Mouse (Mus musculus): ENCODE results near the gene Slc12a8. TPM values are rescaled to one million over a fixed set of nuclear protein-coding genes. Genes with fewer than 3 reads are reported as not detected.
"Not testable (repeated sequence)": the region's sequence is repeated elsewhere in the genome, so short reads cannot be mapped to it uniquely, and the experiment has no call there.

Slc12a8 gene
- total RNA-seq, 1 experiment: 3.7 TPM

DNA sequence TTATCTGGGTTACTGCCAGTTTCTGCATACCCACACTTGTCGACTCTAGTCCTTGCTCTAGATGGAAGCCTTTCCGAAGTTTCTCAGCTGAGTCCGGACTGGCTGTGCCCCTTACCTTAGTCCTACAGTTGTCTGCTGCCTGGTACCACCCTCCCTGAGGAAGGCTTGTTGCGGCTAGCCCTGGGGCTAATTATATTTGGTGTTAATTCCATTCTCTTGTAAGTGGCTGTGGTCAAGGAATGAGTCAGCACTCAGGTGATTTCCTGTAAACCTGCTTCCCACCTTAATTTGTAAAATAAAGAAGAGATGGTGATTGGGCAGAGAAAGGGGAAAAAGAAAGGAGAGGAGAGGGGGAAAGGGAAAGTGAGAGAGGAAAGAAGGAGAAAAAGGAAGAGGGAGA, 9.0 kb upstream of the Slc12a8 start:
- DNase-seq (ENCODE audit: low read depth, low spot score): no peak
- H3K4me3 ChIP-seq (ENCODE audit: insufficient read depth in 1 of 2, low read depth in 1 of 2, low read length in 2 of 2, poor library complexity in 1 of 2, severe bottlenecking in 1 of 2): no peak overlapping the region
- in situ Hi-C loops (cut with MboI; ENCODE audit: low sequenced_read_pairs in 2 of 2, unreplicated experiment in 2 of 2): no loop called here
- peak overlapping the region; percentile 68 for H3K27ac ChIP-seq (ENCODE audit: insufficient read depth, low read depth, low read length, poor library complexity, severe bottlenecking)
- H3K9ac ChIP-seq (ENCODE audit: insufficient read depth, low read depth, low read length, poor library complexity, severe bottlenecking): no peak overlapping the region
- no peaks in the 10 kb centered on the region for H3K36me3 ChIP-seq (ENCODE audit: control insufficient read depth, insufficient read depth, low read length, poor library complexity, severe bottlenecking)
- peaks cover 5 to 9% of the 10 kb centered on the region in 2 experiments; a peak in 3 of 4 replicates for H3K4me1 ChIP-seq (ENCODE audit: control insufficient read depth in 2 of 2, insufficient read depth in 2 of 2, low read length in 2 of 2, poor library complexity in 1 of 2)
- no peaks in the 10 kb centered on the region; the same call in none of the 2 replicates for H3K9me3 ChIP-seq (ENCODE audit: control insufficient read depth, insufficient read depth, low read depth, low read length)
- TF ChIP-seq MAFK (IDR thresholded peaks at IDR 0.05; ENCODE audit: insufficient read depth, low read depth, low read length) (no peak), ZNF384 (IDR thresholded peaks at IDR 0.05; ENCODE audit: low read depth, low read length) (no peak), CHD2 (IDR thresholded peaks at IDR 0.05; ENCODE audit: low read depth, low read length) (no peak), ZC3H11A (IDR thresholded peaks at IDR 0.05; ENCODE audit: borderline replicate concordance, low read depth, low read length) (no peak), HCFC1 (IDR thresholded peaks at IDR 0.05; ENCODE audit: borderline replicate concordance, insufficient read depth, low read length) (no peak)

DNA sequence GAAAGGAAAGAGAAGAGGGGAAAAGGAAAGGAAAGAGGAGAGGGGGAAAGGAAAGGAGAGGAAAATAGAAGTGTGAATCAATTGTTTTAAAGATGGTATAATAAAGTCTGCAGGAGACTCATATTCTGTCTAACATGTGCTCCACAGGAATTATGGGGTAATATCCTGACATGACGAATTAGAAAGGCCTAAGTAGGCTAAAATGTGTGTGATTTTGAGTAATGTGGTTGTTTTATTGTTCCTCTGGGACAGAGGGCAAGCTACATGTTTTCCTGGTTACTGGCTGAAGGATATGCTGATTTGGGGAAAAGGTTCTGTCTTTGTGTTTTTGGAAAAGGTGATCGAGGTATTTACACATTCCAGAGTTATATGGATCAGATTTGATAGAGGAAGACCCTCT, 7.9 kb upstream of the Slc12a8 start:
- H3K4me1 ChIP-seq (ENCODE audit: control insufficient read depth in 2 of 2, insufficient read depth in 2 of 2, low read length in 2 of 2, poor library complexity in 1 of 2); H3K36me3 ChIP-seq (ENCODE audit: control insufficient read depth, insufficient read depth, low read length, poor library complexity, severe bottlenecking); DNase-seq (ENCODE audit: low read depth, low spot score); H3K27ac ChIP-seq (ENCODE audit: insufficient read depth, low read depth, low read length, poor library complexity, severe bottlenecking); H3K4me3 ChIP-seq (ENCODE audit: insufficient read depth in 1 of 2, low read depth in 1 of 2, low read length in 2 of 2, poor library complexity in 1 of 2, severe bottlenecking in 1 of 2); H3K9ac ChIP-seq (ENCODE audit: insufficient read depth, low read depth, low read length, poor library complexity, severe bottlenecking); H3K9me3 ChIP-seq (ENCODE audit: control insufficient read depth, insufficient read depth, low read depth, low read length); in situ Hi-C loops (cut with MboI; ENCODE audit: low sequenced_read_pairs in 2 of 2, unreplicated experiment in 2 of 2): not testable (repeated sequence)

DNA sequence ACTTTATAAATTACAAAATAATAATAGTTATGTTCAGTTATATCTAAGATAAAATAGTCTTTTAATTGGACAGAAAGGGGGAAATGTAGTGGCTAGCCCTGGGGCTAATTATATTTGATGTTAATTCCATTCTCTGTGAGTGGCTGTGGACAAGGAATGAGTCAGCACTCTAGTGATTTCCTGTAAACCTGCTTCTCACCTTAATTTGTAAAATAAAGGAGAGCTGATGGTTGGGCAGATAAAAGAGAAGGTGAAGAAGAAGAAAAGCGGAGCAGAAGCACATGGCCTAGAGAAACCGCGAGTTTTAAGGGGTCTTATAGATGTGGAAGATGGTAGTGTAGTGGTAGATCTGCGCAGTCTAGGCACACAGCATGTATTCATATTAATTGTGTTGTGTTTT, 6.3 kb upstream of the Slc12a8 start:
- TF ChIP-seq MAFK (IDR thresholded peaks at IDR 0.05; ENCODE audit: insufficient read depth, low read depth, low read length): peak; percentile 78
- H3K27ac ChIP-seq (ENCODE audit: insufficient read depth, low read depth, low read length, poor library complexity, severe bottlenecking); H3K36me3 ChIP-seq (ENCODE audit: control insufficient read depth, insufficient read depth, low read length, poor library complexity, severe bottlenecking); H3K9me3 ChIP-seq (ENCODE audit: control insufficient read depth, insufficient read depth, low read depth, low read length); H3K9ac ChIP-seq (ENCODE audit: insufficient read depth, low read depth, low read length, poor library complexity, severe bottlenecking); H3K4me3 ChIP-seq (ENCODE audit: insufficient read depth in 1 of 2, low read depth in 1 of 2, low read length in 2 of 2, poor library complexity in 1 of 2, severe bottlenecking in 1 of 2); DNase-seq (ENCODE audit: low read depth, low spot score); H3K4me1 ChIP-seq (ENCODE audit: control insufficient read depth in 2 of 2, insufficient read depth in 2 of 2, low read length in 2 of 2, poor library complexity in 1 of 2); in situ Hi-C loops (cut with MboI; ENCODE audit: low sequenced_read_pairs in 2 of 2, unreplicated experiment in 2 of 2): not testable (repeated sequence)

DNA sequence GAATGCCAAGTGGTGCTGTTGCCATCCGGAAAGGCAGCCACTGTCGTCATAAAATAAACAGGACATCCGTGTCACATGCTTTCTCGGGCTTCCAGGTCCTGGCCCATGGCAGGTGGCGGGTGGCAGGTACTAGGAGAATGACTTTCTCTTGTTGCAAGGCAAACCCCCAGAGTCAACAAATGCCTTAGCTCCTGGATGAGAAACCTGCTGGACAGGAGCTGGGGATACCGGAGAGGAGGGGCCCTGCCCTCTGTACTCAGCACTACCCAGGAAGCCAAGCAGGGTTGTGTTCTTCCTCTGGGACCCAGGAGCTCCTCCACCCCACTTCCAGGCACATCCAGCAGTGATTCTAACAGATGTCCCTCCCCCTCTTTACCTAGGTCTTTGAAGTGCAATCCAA, 4.6 kb upstream of the Slc12a8 start:
- Histone ChIP-seq H3K27ac (ENCODE audit: insufficient read depth, low read depth, low read length, poor library complexity, severe bottlenecking) (no peak overlapping the region), H3K9me3 (ENCODE audit: control insufficient read depth, insufficient read depth, low read depth, low read length) (no peaks in the 10 kb centered on the region; the same call in none of the 2 replicates), H3K9ac (ENCODE audit: insufficient read depth, low read depth, low read length, poor library complexity, severe bottlenecking) (no peak overlapping the region), H3K4me3 (ENCODE audit: insufficient read depth in 1 of 2, low read depth in 1 of 2, low read length in 2 of 2, poor library complexity in 1 of 2, severe bottlenecking in 1 of 2) (no peak overlapping the region), H3K4me1 (ENCODE audit: control insufficient read depth in 2 of 2, insufficient read depth in 2 of 2, low read length in 2 of 2, poor library complexity in 1 of 2) (peaks cover 7 to 15% of the 10 kb centered on the region in 2 experiments; a peak in 3 of 4 replicates), H3K36me3 (ENCODE audit: control insufficient read depth, insufficient read depth, low read length, poor library complexity, severe bottlenecking) (no peaks in the 10 kb centered on the region)
- DNase-seq (ENCODE audit: low read depth, low spot score): no peak
- TF ChIP-seq CHD2 (IDR thresholded peaks at IDR 0.05; ENCODE audit: low read depth, low read length): no peak
- TF ChIP-seq ZC3H11A (IDR thresholded peaks at IDR 0.05; ENCODE audit: borderline replicate concordance, low read depth, low read length): no peak
- TF ChIP-seq HCFC1 (IDR thresholded peaks at IDR 0.05; ENCODE audit: borderline replicate concordance, insufficient read depth, low read length): no peak
- no peak for TF ChIP-seq MAFK (IDR thresholded peaks at IDR 0.05; ENCODE audit: insufficient read depth, low read depth, low read length)
- TF ChIP-seq ZNF384 (IDR thresholded peaks at IDR 0.05; ENCODE audit: low read depth, low read length): no peak
- in situ Hi-C loops (cut with MboI; ENCODE audit: low sequenced_read_pairs in 2 of 2, unreplicated experiment in 2 of 2): no loop called here

DNA sequence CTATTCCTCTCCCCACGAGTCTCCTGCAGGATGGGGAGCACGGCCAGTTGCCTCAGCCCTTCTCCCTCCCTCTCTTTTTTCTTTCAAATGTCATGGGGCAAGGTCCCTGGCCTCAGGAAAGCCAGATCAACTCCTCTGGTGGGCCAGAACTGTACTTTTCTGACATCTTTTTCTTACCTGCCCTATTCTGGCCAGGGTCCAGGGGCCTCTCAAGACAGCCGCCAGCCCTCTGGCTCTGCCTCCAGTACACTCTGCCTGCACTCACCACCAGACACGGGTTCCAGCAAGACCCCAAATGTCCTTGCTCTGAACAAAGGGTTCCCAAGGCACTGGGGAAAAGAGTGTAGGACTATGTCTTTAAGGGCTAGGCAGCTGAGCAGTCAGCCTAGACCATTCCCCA, 499 bp downstream of the Slc12a8 start:
- peak overlapping the region; percentile 67 for H3K27ac ChIP-seq (ENCODE audit: insufficient read depth, low read depth, low read length, poor library complexity, severe bottlenecking)
- H3K4me1 ChIP-seq (ENCODE audit: control insufficient read depth in 2 of 2, insufficient read depth in 2 of 2, low read length in 2 of 2, poor library complexity in 1 of 2): peaks cover 2 to 16% of the 10 kb centered on the region in 2 experiments; a peak in 3 of 4 replicates
- H3K9ac ChIP-seq (ENCODE audit: insufficient read depth, low read depth, low read length, poor library complexity, severe bottlenecking): peak overlapping the region; percentile 64
- DNase-seq (ENCODE audit: low read depth, low spot score): no peak
- H3K4me3 ChIP-seq (ENCODE audit: insufficient read depth in 1 of 2, low read depth in 1 of 2, low read length in 2 of 2, poor library complexity in 1 of 2, severe bottlenecking in 1 of 2): peak overlapping the region; percentile 50 to 58
- in situ Hi-C loops (cut with MboI; ENCODE audit: low sequenced_read_pairs in 2 of 2, unreplicated experiment in 2 of 2): no loop called here
- TF ChIP-seq HCFC1 (IDR thresholded peaks at IDR 0.05; ENCODE audit: borderline replicate concordance, insufficient read depth, low read length) (no peak), MAFK (IDR thresholded peaks at IDR 0.05; ENCODE audit: insufficient read depth, low read depth, low read length) (no peak), ZNF384 (IDR thresholded peaks at IDR 0.05; ENCODE audit: low read depth, low read length) (no peak), CHD2 (IDR thresholded peaks at IDR 0.05; ENCODE audit: low read depth, low read length) (no peak), ZC3H11A (IDR thresholded peaks at IDR 0.05; ENCODE audit: borderline replicate concordance, low read depth, low read length) (no peak)
- no peaks in the 10 kb centered on the region for H3K9me3 ChIP-seq (ENCODE audit: control insufficient read depth, insufficient read depth, low read depth, low read length)
- no peaks in the 10 kb centered on the region for H3K36me3 ChIP-seq (ENCODE audit: control insufficient read depth, insufficient read depth, low read length, poor library complexity, severe bottlenecking)

Measured in ES-E14 (cell line).